Mouse (Mus musculus) liver, adult (tissue): ENCODE data around the gene Olfr66.

ENCODE experiments used
- GATA4 ChIP-seq: IDR thresholded peaks from 2 replicates; pipeline ENCODE4 v1.6.1; 2014; ENCODE audit warnings: mild to moderate bottlenecking, low read length; ENCODE audit not compliant: insufficient replicate concordance

Gene Olfr66

DNA sequence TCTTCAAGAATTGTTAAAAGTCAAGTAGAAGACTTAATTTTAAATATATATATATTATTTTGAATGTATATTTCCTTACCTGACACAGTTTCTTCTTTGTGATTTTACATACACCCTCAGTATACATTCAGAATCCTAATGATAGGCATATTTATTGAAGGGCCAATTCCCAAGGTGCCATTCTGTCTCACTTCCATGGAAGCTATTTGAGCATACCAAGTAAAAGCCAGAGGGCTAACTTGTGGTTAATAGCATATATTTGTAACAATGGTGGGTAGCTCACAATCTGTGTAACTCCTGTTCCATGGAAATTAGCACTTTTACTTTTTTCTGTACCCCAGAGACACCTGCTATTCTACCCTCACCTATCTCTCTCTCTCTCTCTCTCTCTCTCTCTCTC is at the start of gene Olfr66:
TSS of gene Olfr66 (minus strand) at position 101 of the 400 bp plus-strand sequence.
- no peak for TF ChIP-seq GATA4

DNA sequence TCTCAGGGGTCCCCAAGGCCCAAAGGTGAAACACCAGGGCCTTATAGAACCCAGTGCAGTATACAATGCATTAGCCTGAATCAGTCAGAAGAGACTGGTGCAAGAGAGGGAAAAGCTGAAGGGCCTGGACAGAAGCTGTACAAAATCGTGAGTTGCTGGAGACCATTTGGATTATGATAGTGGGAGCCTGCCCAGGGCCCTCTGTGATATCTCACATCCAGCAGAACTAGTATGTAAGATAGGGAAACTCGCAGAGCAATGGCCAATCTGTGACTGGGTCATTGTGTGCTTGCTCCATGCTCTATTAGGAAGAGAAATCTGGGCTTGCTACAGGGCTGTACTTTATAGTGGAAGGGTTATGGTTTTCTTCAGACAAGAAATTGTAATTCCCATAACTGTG is 48.2 kb upstream of the Olfr66 start, which contains the start of gene Olfr632:
TSS of gene Olfr632 (plus strand) at position 84 of the 400 bp plus-strand sequence.
- no peak for TF ChIP-seq GATA4

DNA sequence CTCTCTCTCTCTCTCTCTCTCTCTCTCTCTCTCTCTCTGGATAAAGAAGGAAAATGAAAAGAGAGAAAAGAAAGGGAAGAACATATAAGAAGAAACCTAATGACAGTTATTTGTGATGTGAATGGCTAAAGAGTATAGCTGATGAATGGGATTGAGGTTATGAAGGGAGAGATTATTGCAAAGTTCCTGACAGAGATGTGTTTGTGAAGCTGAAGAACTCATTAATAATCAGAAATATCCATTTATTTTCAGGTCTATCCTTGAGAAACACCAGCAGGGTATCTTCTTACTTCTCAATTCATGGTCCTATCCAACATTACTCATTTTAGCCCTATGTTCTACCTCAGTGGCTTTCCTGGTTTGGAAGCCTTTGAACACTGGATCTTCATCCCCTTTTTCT is 42.5 kb upstream of the Olfr66 start, which contains the start of gene Olfr631:
TSS of gene Olfr631 (plus strand) at position 301 of the 400 bp plus-strand sequence.
- TF ChIP-seq GATA4, result no peak

DNA sequence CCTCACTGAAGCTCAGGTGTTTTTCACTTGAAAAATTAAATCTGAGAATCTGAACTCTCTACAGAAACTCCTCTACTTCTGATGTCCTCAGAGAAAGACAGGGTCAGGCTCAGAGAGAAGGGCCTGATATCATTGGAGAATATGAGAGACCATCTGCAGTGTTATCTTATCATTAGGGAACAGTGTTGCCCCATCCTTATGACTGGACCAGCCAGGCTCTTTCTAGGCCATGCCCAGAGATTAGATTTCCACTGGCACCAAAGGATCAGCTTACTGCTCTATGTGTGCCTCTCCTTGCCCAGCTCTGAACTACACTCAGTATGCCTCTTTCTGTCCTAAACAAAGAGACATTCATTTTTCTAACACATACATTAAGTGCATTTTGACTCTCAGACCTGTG is 29.3 kb upstream of the Olfr66 start:
- no peak for TF ChIP-seq GATA4

DNA sequence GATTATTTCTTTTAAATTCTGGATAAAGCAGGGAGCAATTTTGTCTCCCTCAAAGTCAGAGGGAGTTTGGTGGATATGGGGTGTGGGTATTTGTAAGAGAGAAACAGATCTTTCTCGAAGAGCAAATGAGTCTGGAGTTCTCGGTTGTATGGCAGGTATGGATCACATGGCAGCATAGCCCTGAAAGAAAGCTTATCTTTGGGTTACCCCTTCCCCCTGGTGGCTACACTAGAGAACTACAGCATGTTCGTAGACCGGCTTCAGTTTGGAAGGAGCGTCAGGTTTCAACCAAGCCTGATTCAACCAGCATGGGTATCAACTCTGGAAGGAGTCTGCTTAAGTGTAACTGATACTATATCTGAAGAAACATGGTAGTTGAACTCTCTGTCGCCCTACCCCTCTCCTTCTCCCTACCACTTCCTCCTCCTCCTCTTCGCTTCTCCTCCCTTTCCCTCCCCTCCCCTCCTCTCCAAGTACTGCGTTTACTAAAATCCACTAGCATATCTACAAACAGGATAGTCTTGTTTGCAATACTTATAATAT is 27.0 kb upstream of the Olfr66 start:
- TF ChIP-seq GATA4, result no peak

DNA sequence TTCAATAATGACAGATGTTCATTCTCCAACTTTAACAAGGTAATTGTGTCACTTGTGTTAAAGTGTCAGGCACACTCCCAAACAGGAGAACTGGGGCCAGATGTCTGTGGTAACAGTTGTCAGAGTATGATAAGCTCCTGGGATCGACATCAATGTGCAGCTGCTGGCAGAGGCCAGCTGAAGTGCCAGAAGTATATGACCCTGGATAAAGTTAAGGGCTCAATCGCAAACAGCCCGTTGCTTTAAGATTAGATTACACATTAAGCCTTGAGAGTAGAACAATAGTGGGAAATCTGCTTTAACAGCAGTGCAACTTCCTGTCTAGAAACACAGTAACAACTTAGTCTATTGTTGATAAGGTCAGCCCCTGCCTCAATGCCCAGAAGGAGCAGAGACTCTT is 24.0 kb upstream of the Olfr66 start:
- no peak for TF ChIP-seq GATA4

DNA sequence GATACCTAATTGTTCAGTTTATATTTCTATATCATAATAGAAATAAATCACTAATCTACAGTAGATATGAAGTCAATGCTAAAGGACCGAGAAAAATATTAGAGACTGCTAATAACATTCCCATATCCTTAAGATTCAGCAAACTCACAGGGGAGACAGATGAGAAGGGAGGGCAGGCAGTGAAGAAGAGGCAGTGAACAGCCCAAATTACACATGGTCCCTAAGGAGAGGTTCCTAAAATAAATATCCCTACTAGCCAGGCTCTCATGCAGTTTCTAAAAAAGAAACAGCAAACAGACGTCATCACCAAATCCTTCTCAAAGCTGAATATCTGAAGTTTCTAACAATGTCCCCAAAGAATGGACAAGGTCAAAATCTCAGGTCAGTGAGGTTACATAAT is 17.1 kb upstream of the Olfr66 start, which contains the start of gene Olfr65:
TSS of gene Olfr65 (plus strand) at position 301 of the 400 bp plus-strand sequence.
- no peak for TF ChIP-seq GATA4

DNA sequence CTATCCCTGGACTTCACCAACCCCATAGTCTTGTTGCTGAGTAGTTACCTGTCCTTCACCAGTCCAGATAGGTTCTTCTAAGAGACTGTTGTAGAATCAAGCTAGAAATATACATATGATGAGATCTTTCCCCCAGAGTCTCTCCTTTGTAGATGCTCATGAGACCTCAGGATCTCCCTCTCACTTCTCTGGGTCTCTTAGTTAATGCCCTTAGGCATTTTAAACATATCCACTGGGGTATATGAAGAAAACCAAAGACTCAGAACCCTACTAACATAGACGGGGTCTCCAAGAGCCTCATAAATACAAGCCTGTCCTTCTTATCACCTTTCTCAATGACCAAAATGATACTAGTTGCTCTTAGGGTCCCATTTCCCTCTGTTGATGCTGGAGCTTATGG is 8.3 kb upstream of the Olfr66 start, which contains the start of gene Olfr64:
TSS of gene Olfr64 (minus strand) at position 101 of the 400 bp plus-strand sequence.
- no peak for TF ChIP-seq GATA4

DNA sequence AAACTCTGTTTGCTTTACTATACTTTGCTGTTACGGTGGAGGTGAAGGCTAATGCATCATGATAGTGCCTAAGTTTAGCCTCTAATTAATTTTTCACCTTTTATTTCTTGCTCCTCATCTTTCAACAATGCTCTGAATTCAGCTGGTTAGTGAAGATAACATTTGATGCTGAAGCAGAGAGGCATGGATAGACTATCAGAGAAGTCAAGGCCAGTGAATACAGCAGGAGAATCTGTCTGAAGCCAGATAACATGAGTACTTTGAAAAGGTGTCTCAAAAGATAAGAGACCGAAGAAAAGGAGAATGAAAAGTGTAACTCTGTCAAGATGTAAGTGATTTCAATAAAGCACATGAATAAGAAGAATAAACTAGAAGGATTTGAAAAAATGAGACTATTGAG is 9.0 kb downstream of the Olfr66 start:
- no peak for TF ChIP-seq GATA4

DNA sequence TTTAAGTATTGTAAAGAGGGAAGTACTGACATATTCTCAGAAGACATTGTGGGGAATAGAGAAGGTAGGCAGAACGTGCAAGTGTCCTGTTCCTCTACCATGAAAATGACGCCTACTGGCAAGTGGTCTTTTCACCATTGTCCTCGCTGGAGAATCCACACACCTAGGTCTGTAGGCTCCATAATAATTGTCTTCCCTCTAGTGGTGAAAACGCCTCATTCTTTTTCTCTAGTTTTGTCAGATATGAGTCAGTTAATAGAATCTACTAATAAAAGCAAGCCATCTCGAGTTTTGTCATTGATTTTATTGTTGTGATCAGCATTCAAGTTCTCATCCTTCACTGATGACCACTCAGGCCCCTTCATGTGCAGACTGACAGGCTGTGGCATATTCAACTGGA is 11.6 kb downstream of the Olfr66 start:
- TF ChIP-seq GATA4, result no peak

DNA sequence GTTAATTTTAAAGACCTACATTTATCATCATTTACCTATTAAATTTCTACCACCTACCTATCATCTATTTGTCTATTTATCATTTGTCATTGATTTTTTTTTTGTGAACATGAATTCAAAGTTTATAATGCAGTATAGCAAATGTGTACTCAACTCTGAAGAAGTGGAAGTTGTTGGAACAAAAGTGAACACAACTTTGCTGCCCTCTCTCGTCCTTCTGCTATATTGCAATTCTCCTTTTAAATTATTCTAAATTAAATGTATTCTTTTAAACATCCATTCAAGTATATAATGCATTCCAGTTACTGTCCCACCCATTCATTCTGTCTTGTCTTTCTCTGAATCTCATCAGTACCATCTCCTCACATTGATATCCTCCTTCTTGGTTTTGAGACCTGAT is 13.0 kb downstream of the Olfr66 start:
- no peak for TF ChIP-seq GATA4

DNA sequence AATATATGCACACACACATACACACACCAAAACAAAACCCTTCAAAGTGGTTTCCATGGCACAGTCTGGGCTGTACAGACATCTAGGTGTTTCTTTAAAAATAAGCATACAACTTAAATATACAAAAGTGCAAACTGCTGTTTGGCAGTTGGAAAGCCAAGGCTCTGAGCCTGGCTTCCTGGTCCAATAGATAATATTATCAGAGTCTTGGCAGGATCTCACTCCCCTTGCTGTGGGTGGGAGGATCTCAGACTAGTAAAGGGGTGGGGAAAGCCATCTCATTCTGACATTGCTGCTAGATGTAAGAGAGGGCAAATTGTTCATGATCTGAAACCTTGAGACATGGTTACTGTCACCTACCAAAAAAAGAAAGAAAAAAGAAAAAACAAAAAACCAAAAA is 15.4 kb downstream of the Olfr66 start:
- TF ChIP-seq GATA4, result no peak

DNA sequence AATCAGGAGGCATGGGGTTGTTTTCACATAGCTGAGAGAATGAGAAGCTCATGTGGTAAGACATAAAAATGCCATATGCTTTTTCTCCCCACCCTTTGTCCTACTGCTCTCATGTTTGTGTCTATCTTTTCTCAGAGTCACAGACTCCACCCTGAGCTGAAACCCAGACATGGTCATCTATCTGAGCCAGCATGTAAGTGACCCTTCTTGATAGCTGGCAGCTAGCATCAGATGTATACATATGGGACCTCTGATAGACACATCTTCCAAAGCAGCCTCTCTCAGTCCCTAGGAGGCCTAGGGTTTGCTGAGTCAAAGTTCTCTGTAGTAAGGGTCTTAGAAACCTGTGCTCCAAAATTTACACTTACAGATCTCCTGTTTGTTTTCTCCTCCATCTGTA is 20.3 kb downstream of the Olfr66 start:
- TF ChIP-seq GATA4, result no peak

DNA sequence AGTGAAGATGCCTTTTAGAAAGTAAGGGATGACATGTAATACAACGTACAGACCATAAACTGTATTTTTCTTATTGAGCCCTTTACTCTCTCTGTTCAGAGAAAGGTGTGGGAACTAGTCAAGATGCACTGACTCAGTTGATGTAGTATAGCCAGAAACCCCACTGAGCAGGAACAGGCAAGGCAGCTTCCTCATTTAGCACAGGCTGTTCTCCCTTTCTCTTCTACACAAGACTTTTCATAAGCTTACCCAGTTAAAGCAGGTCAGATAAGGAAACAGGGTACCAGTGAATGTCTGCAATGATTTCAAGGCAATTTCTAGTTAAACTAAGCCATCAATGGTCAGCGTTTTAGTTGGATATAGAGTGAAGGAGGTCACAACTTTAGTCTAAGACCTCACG is 24.5 kb downstream of the Olfr66 start:
- no peak for TF ChIP-seq GATA4

DNA sequence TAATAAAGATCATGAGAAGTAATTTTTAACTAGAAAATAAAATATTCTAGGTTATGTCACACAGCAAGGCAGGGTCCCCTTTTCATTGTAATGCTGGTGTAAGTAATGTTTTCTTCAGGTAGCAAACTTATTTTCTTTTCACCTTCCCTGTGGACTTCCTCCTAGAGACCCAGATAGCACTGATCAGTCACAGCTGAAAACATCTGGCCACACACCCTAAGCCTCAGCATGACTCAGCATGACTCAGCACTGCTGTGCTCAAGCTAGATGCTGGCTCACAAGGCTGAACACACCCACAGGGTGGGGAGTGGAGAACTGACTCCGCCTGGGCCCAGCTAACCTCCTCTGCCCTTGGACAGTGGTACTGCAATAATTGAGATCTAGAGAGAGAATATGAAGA is 25.2 kb downstream of the Olfr66 start:
- TF ChIP-seq GATA4, result no peak

DNA sequence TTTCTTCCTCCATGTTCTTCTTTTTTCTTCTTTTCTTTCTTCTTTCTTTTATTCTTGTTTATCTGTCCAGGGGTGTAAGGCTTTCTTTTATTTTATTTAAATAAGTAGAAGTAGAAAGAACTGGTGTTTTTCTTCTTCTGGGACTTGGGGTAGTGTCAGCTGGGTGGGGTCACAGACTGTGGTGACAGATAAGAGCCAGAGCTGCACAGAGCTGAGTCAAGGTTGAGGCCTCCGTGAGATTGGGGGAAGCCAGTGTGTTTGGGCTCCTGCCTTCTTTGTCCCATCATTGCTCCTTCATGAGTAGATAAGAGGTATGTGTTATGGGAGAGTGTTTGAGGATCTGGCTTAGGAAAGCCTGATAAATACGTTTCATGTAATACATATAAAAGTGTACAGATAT is 27.0 kb downstream of the Olfr66 start:
- TF ChIP-seq GATA4, result no peak

DNA sequence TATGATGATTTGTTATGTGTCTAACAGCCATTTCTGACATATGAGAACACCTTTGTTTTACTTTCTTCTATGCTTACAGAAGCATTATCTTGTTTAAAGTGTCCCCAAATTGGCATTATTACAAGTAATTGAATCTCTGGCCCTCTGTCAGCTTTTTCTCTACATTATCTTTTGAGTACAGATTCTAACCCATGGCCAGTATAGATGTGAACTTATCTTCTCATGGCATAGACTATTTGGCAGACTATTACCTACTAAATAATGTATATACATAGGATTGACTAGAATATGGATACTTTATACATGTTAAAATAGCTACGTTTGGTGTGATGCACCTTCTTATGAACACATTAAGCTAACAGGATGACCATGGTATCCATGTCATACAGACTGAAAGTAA is 31.4 kb downstream of the Olfr66 start:
- no peak for TF ChIP-seq GATA4
